Mouse (Mus musculus) lung, embryonic 15.5 days (tissue): ENCODE data around the gene Etfbkmt. TPM values are rescaled to one million over a fixed set of nuclear protein-coding genes. Genes with fewer than 3 reads are reported as not detected.
A peak's percentile ranks its signal among the peaks of the same experiment; 100 is the strongest.
"Not testable (repeated sequence)": the region's sequence is repeated elsewhere in the genome, so short reads cannot be mapped to it uniquely, and the experiment has no call there.

Experiments used
- ATAC-seq: fragments of 200-750 bp; cut with Nextera tagmentation; 2 replicates; pipeline ENCODE4 v1.8.0; 2017; ENCODE audit warnings: moderate number of reproducible peaks, borderline replicate concordance; ENCODE audit not compliant: low FRiP score, low TSS enrichment; ENCODE audit errors: extremely low read depth
- H3K27ac ChIP-seq: fragments of 300-500 bp; sonication (generic); 2 replicates; pipeline ENCODE4 v1.5.1; 2015; ENCODE audit warnings: moderate library complexity, mild to moderate bottlenecking, inconsistent platforms
- H3K27me3 ChIP-seq: fragments of 300-500 bp; sonication (generic); 2 replicates; pipeline ENCODE4 v1.6.1; 2015; ENCODE audit warnings: inconsistent platforms
- H3K36me3 ChIP-seq: fragments of 300-500 bp; sonication (generic); 2 replicates; pipeline ENCODE4 v1.6.1; 2015; ENCODE audit warnings: inconsistent platforms
- H3K4me1 ChIP-seq: fragments of 300-500 bp; sonication (generic); 2 replicates; pipeline ENCODE4 v1.6.1; 2015; ENCODE audit warnings: inconsistent platforms
- H3K4me2 ChIP-seq: fragments of 300-500 bp; sonication (generic); 2 replicates; pipeline ENCODE4 v1.6.1; 2015; ENCODE audit warnings: inconsistent platforms, mild to moderate bottlenecking, moderate library complexity
- H3K4me3 ChIP-seq: fragments of 300-500 bp; sonication (generic); 2 replicates; pipeline ENCODE4 v1.5.1; 2015; ENCODE audit warnings: mild to moderate bottlenecking, inconsistent platforms
- H3K9ac ChIP-seq: fragments of 300-500 bp; sonication (generic); 2 replicates; pipeline ENCODE4 v1.6.1; 2015; ENCODE audit warnings: inconsistent platforms
- H3K9me3 ChIP-seq: fragments of 300-500 bp; sonication (generic); 2 replicates; pipeline ENCODE4 v1.6.1; 2016; ENCODE audit warnings: inconsistent platforms
- WGBS: fragments of 180-500 bp; shearing (Covaris S2); methylation state at CpG from one replicate; pipeline ENCODE4 v1.1.7; 2015; 5-methylcytosine and 5-hydroxymethylcytosine counted together
- polyA plus RNA-seq: library from polyadenylated mRNA; unstranded; fragments of >200 nt; fragmentation: Nextera tagmentation; extraction: Ambion mirVana; gene quantifications from 2 replicates; pipeline ENCODE4 v1.2.1, GENCODE M21; 2015

Etfbkmt gene
- polyA plus RNA-seq, 1 experiment from 2014 or later: 16.2 TPM

DNA sequence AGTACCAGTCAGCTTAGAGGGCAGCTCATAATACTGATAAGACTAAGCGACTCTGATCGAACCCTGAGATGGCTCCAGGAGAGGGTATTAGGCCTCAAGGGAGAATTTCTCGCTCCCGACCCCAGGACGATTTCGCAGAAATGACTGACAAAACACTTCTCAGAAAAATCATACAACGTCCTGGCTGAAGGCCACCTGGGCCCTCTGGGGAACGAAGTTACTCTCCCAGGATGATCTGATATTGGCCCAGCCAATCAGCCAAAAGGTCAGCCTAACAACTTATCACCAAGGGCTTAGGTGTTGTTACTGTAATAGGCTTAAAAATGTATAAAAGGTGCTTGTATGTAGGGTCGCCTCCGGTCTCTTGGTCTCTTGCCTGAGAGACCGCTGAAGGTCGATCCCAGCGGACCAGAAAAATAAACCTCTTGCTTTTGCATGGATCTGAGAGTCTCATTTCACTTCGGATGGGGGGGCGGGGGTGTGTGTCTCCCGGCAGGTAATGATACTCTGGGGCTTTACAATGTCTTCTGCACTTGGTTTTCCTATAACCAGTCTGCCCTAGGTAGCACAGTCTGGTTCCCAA is 49.8 kb downstream of the Etfbkmt start:
- Histone ChIP-seq H3K9me3 (no peaks in the 10 kb centered on the region), H3K27me3 (no peaks in the 10 kb centered on the region), H3K27ac (no peak overlapping the region), H3K4me2 (no peak overlapping the region), H3K9ac (no peak overlapping the region), H3K4me3 (no peak overlapping the region), H3K36me3 (peaks cover 6% of the 10 kb centered on the region; the same call in 1 of the 2 replicates), H3K4me1 (peaks cover 8% of the 10 kb centered on the region)
- ATAC-seq: no peak
- WGBS: 94% methylated on average over 16 of the region's 16 CpGs

DNA sequence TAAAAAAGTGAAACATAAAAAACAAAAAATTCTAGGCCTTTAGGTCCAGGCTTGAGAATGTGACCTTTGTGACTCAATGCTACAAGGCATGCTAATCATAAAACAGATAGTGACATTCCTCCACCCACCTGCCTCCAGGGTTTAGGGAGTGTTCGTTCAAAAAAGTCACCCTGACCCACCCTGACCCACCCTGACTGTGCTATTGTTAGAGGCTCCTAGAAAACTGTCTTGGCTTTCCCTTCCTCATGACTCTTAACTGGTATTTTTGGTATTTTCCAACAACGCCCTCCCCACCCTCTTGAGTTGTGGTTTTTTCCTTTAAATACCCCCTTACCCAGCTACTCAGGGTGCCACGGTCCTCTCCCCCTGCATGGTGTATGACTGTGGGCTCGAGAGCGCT is 52.3 kb downstream of the Etfbkmt start:
- not testable (repeated sequence) for H3K27ac ChIP-seq, ATAC-seq, H3K4me3 ChIP-seq, H3K27me3 ChIP-seq, H3K4me1 ChIP-seq, H3K9ac ChIP-seq, H3K9me3 ChIP-seq, H3K36me3 ChIP-seq, H3K4me2 ChIP-seq
- WGBS: 79% methylated on average over 5 of the region's 5 CpGs

DNA sequence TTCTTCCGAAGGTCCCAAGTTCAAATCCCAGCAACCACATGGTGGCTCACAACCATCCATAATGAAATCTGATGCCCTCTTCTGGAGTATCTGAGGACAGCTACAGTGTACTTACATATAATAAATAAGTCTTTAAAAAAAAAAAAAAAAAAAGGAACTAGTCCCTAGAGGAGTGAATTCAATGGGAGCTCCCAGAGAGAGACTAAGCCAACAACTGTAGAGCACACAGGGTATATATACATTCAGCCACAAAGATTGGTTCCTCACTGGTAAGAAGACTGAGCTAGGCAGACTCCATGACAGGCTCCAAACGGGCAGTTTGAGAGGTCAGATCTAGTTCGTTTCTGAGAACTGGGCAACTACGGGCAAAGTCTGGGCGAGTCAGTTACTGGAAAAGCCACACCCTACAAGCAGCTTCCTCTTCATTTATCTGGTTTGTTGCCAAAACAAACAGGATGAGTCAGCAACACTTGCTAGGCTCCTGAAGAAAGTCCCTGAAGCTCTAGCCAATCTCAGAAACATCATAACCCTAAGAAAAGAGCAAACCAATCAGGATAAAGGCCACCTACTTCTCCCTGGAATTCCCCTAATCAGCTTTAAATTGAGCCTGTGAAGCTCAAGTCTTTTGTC is 53.7 kb downstream of the Etfbkmt start:
- no peaks in the 10 kb centered on the region for H3K36me3 ChIP-seq
- H3K27me3 ChIP-seq: no peaks in the 10 kb centered on the region
- H3K4me3 ChIP-seq: no peak overlapping the region
- H3K9ac ChIP-seq: no peak overlapping the region
- 70% methylated on average over 5 of the region's 5 CpGs for WGBS
- peaks cover 10% of the 10 kb centered on the region for H3K4me1 ChIP-seq
- no peak overlapping the region for H3K27ac ChIP-seq
- H3K9me3 ChIP-seq: no peaks in the 10 kb centered on the region
- no peak for ATAC-seq
- H3K4me2 ChIP-seq: no peak overlapping the region

DNA sequence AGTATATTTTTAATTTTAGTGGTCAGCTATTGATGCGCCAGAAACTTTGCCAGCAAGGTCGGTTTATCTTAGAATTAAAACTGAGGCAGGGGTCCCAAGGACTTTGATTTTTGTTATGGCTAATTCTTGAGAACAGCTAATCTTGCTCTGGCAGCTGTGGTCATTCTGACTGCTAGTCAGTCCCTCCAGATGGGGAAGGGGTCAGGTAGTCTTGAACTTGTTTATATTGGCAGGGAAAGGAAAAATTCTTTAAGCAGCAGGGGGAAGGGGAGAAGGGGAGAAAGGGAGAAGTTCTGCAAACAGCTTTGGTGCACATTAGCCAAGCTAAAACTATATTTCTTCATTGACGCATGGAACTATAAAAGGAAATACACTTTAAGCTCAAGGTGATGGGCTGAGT is 57.5 kb downstream of the Etfbkmt start:
- Histone ChIP-seq H3K4me2 (no peak overlapping the region), H3K27me3 (no peaks in the 10 kb centered on the region), H3K4me3 (no peak overlapping the region), H3K9ac (no peak overlapping the region), H3K9me3 (no peaks in the 10 kb centered on the region), H3K27ac (0 out of 2 replicates have a peak overlapping the region, but pooled peaks have one; percentile 32), H3K4me1 (peaks cover 10% of the 10 kb centered on the region), H3K36me3 (no peaks in the 10 kb centered on the region)
- 29% methylated on average over 3 of the region's 3 CpGs for WGBS
- no peak; the same call in 1 of the 2 replicates for ATAC-seq

DNA sequence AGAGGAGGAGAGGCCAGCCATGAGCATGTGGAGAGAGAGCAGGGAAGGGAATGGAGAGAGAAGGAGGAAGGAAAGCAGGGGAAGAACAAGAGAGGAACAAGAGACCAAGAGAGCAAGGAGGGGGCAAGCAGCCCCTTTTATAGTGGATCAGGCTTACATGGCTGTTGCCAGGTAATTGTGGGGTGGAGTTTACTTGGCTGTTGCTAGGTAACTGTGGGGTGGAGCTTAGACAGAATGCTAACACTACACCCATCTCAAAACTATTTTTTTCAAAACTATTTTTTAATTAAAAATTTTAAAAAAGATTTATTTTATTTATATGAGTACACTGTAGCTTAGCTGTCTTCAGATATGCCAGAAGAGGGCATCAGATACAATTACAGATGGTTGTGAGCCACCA is 58.9 kb downstream of the Etfbkmt start:
- no peak overlapping the region for H3K27ac ChIP-seq
- ATAC-seq: no peak
- H3K4me1 ChIP-seq: peaks cover 10% of the 10 kb centered on the region
- no peaks in the 10 kb centered on the region for H3K27me3 ChIP-seq
- H3K4me2 ChIP-seq: no peak overlapping the region
- no peaks in the 10 kb centered on the region for H3K36me3 ChIP-seq
- H3K9me3 ChIP-seq: no peaks in the 10 kb centered on the region
- H3K9ac ChIP-seq: no peak overlapping the region
- H3K4me3 ChIP-seq: no peak overlapping the region

Other genes with a start within 250 kb of the Etfbkmt start
- gene Caprin2, start 243.6 kb upstream of the Etfbkmt start, polyA plus RNA-seq: 13.9 and 17.1 TPM in 2 replicates
- gene Sinhcaf, start 193.4 kb upstream of the Etfbkmt start, polyA plus RNA-seq: 113 and 122 TPM in 2 replicates
- gene Dennd5b, start 38.2 kb upstream of the Etfbkmt start, polyA plus RNA-seq: 5.5 and 5.8 TPM in 2 replicates
- not detected in 2 replicates for gene Gm10203, start 9.7 kb upstream of the Etfbkmt start, polyA plus RNA-seq
- gene Amn1, start 48.9 kb downstream of the Etfbkmt start, polyA plus RNA-seq: 28.2 TPM in 2 replicates
- gene Resf1, start 169.6 kb downstream of the Etfbkmt start, polyA plus RNA-seq: 38.4 and 44.8 TPM in 2 replicates